Mouse (Mus musculus) thymus, adult 2 months (tissue): ENCODE results near the gene Gm28553.
"Not testable (repeated sequence)": the region's sequence is repeated elsewhere in the genome, so short reads cannot be mapped to it uniquely, and the experiment has no call there.

Experiments used
- CTCF ChIP-seq: fragments of 200-500 bp; IDR thresholded peaks from 2 replicates; pipeline ENCODE4 v1.5.1; 2012; ENCODE audit warnings: mild to moderate bottlenecking, control low read depth, low read length, moderate library complexity, borderline replicate concordance; ENCODE audit not compliant: control insufficient read depth, poor library complexity, insufficient read depth; ENCODE audit errors: extremely low read depth
- POLR2A ChIP-seq: fragments of 200-500 bp; IDR thresholded peaks from 2 replicates; pipeline ENCODE4 v1.6.1; 2012; ENCODE audit warnings: mild to moderate bottlenecking, low read length, control low read depth, moderate library complexity; ENCODE audit not compliant: control insufficient read depth, poor library complexity, insufficient read depth; ENCODE audit errors: extremely low read depth

DNA sequence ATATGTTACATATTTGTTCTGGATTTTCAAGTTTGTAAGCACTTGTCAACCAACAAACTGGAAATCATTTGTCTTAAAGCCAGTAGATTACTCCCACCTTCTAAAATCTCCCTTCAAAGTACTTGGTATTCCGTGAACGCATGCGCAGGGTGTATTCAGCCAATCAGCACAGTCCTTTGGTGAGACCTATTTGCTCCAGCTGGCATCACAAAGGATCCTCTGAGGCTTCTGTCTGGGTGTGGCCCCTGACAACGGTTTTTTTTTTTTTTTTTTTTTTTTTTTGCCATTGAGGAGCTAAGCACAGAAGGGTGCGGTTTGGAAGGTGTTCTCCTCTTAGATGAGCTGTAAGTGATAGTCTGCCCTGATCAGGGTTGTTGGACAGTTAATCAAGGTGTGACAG lies at the start of gene Gm28553:
- TF ChIP-seq POLR2A, CTCF: not testable (repeated sequence)
